Mouse (Mus musculus) hindbrain, embryonic 11.5 days (tissue): ENCODE results near the gene Spdl1. TPM values are rescaled to one million over a fixed set of nuclear protein-coding genes. Genes with fewer than 3 reads are reported as not detected.

ENCODE experiments used
- ATAC-seq: fragments of 200-750 bp; cut with Nextera tagmentation; 2 replicates; pipeline ENCODE4 v1.8.0; 2017; ENCODE audit warnings: mild to moderate bottlenecking, moderate TSS enrichment, moderate library complexity; ENCODE audit not compliant: low FRiP score
- DNase-seq: peaks from one replicate; pipeline ENCODE4 v3.0.0-alpha.2; 2015; ENCODE audit warnings: low spot score
- H3K27ac ChIP-seq: fragments of 300-500 bp; sonication (generic); 2 replicates; pipeline ENCODE4 v1.5.1; 2014; ENCODE audit warnings: mild to moderate bottlenecking, low read depth, low read length
- H3K27me3 ChIP-seq: fragments of 300-500 bp; sonication (generic); 2 replicates; pipeline ENCODE4 v1.6.1; 2014; ENCODE audit warnings: mild to moderate bottlenecking, low read length, moderate library complexity, mixed read lengths; ENCODE audit not compliant: control insufficient read depth, insufficient read depth
- H3K36me3 ChIP-seq: fragments of 300-500 bp; sonication (generic); 2 replicates; pipeline ENCODE4 v1.6.1; 2014; ENCODE audit warnings: mild to moderate bottlenecking, low read length, moderate library complexity, mixed read lengths; ENCODE audit not compliant: control insufficient read depth, insufficient read depth
- H3K4me1 ChIP-seq: fragments of 300-500 bp; sonication (generic); replicated peaks from 2 replicates; pipeline ENCODE4 v1.6.1; 2014; ENCODE audit warnings: low read length, mixed read lengths; ENCODE audit not compliant: control insufficient read depth, insufficient read depth
- H3K4me2 ChIP-seq: fragments of 300-500 bp; sonication (generic); replicated peaks from 2 replicates; pipeline ENCODE4 v1.6.1; 2014; ENCODE audit warnings: mild to moderate bottlenecking, low read depth, low read length
- H3K4me3 ChIP-seq: fragments of 300-500 bp; sonication (generic); 2 replicates; pipeline ENCODE4 v1.5.1; 2014; ENCODE audit warnings: low read depth, low read length
- H3K9ac ChIP-seq: fragments of 300-500 bp; sonication (generic); 2 replicates; pipeline ENCODE4 v1.6.1; 2014; ENCODE audit warnings: low read depth, low read length
- H3K9me3 ChIP-seq: fragments of 300-500 bp; sonication (generic); 2 replicates; pipeline ENCODE4 v1.6.1; 2016; ENCODE audit warnings: low read length; ENCODE audit not compliant: control insufficient read depth
- WGBS: fragments of 180-500 bp; shearing (Covaris S2); extraction: QIAGEN DNeasy Blood & Tissue Kit; methylation state at CpG from one replicate; pipeline ENCODE4 v1.1.7; 2014; 5-methylcytosine and 5-hydroxymethylcytosine counted together
- polyA plus RNA-seq: library from polyadenylated mRNA; unstranded; fragments of >200 nt; fragmentation: Nextera tagmentation; extraction: Ambion mirVana; gene quantifications from 2 replicates; pipeline ENCODE4 v1.2.1, GENCODE M21; 2014

Gene Spdl1
- polyA plus RNA-seq, 1 experiment from 2014 or later, result 28.5 TPM

GRCm38 (mm10) chr11:34865181-34865580, 31.7 kb upstream of the Spdl1 start:
- H3K4me2 ChIP-seq, result no peak overlapping the region
- H3K36me3 ChIP-seq, result no peaks in the 10 kb centered on the region
- DNase-seq (no peak), ATAC-seq (no peak)
- H3K9me3 ChIP-seq, result no peaks in the 10 kb centered on the region
- H3K27ac ChIP-seq, result no peak overlapping the region
- H3K4me3 ChIP-seq, result no peak overlapping the region
- no peaks in the 10 kb centered on the region for H3K4me1 ChIP-seq
- 85% methylated on average over 14 of the region's 14 CpGs for WGBS
- H3K9ac ChIP-seq, result no peak overlapping the region
- H3K27me3 ChIP-seq, result no peaks in the 10 kb centered on the region

GRCm38 (mm10) chr11:34856652-34857051, 23.2 kb upstream of the Spdl1 start:
- Histone ChIP-seq H3K4me1 (no peaks in the 10 kb centered on the region), H3K4me2 (no peak overlapping the region), H3K27me3 (no peaks in the 10 kb centered on the region), H3K4me3 (no peak overlapping the region), H3K9me3 (no peaks in the 10 kb centered on the region), H3K9ac (no peak overlapping the region), H3K27ac (no peak overlapping the region), H3K36me3 (no peaks in the 10 kb centered on the region)
- WGBS, result 55% methylated on average over 3 of the region's 3 CpGs
- ATAC-seq (no peak), DNase-seq (no peak)

GRCm38 (mm10) chr11:34846268-34846652, 12.8 kb upstream of the Spdl1 start:
- Histone ChIP-seq H3K4me2 (no peak overlapping the region), H3K36me3 (no peaks in the 10 kb centered on the region), H3K27me3 (no peaks in the 10 kb centered on the region), H3K4me3 (no peak overlapping the region), H3K27ac (no peak overlapping the region), H3K9me3 (no peaks in the 10 kb centered on the region), H3K9ac (no peak overlapping the region), H3K4me1 (no peaks in the 10 kb centered on the region)
- ATAC-seq (no peak), DNase-seq (no peak)
- 85% methylated on average over 5 of the region's 5 CpGs for WGBS

- DNase-seq (no peak), ATAC-seq (no peak)
- Histone ChIP-seq H3K27ac (no peak overlapping the region), H3K4me2 (no peak overlapping the region), H3K4me1 (no peaks in the 10 kb centered on the region), H3K9me3 (no peaks in the 10 kb centered on the region), H3K27me3 (no peaks in the 10 kb centered on the region), H3K36me3 (no peaks in the 10 kb centered on the region), H3K4me3 (no peak overlapping the region), H3K9ac (no peak overlapping the region)
- 81% methylated on average over 22 of the region's 22 CpGs for WGBS
Observed at GRCm38 (mm10) chr11:34845567-34846267, 12.3 kb upstream of the Spdl1 start.

- 41% methylated on average over 5 of the region's 5 CpGs for WGBS
Observed at GRCm38 (mm10) chr11:34843517-34843916, 10.1 kb upstream of the Spdl1 start.

GRCm38 (mm10) chr11:34840283-34840682, 6.8 kb upstream of the Spdl1 start:
- no peaks in the 10 kb centered on the region for H3K27me3 ChIP-seq

More at GRCm38 (mm10) chr11:34843517-34843916, 10.1 kb upstream of the Spdl1 start:
- no peak for ATAC-seq
- Histone ChIP-seq H3K27me3 (no peaks in the 10 kb centered on the region), H3K27ac (no peak overlapping the region), H3K4me3 (no peak overlapping the region), H3K9me3 (no peaks in the 10 kb centered on the region), H3K36me3 (no peaks in the 10 kb centered on the region), H3K4me2 (no peak overlapping the region), H3K4me1 (no peaks in the 10 kb centered on the region), H3K9ac (no peak overlapping the region)
- DNase-seq, result peak; percentile 61

GRCm38 (mm10) chr11:34839051-34839450, 5.6 kb upstream of the Spdl1 start:
- no peak overlapping the region for H3K27ac ChIP-seq
- ATAC-seq, result no peak
- H3K4me3 ChIP-seq, result no peak overlapping the region
- no peaks in the 10 kb centered on the region for H3K36me3 ChIP-seq
- 63% methylated on average over 4 of the region's 4 CpGs for WGBS
- H3K9ac ChIP-seq, result no peak overlapping the region
- no peaks in the 10 kb centered on the region for H3K27me3 ChIP-seq
- no peak overlapping the region for H3K4me2 ChIP-seq
- no peak for DNase-seq
- H3K9me3 ChIP-seq, result no peaks in the 10 kb centered on the region
- no peaks in the 10 kb centered on the region for H3K4me1 ChIP-seq

More at GRCm38 (mm10) chr11:34840283-34840682, 6.8 kb upstream of the Spdl1 start:
- no peak overlapping the region for H3K4me3 ChIP-seq
- WGBS, result 53% methylated on average over 5 of the region's 5 CpGs
- H3K9ac ChIP-seq, result no peak overlapping the region
- H3K4me2 ChIP-seq, result no peak overlapping the region
- no peaks in the 10 kb centered on the region for H3K36me3 ChIP-seq
- H3K4me1 ChIP-seq, result no peaks in the 10 kb centered on the region
- no peaks in the 10 kb centered on the region for H3K9me3 ChIP-seq
- ATAC-seq, result no peak
- no peak overlapping the region for H3K27ac ChIP-seq
- DNase-seq, result no peak

GRCm38 (mm10) chr11:34836272-34836671, 2.8 kb upstream of the Spdl1 start:
- Histone ChIP-seq H3K9me3 (no peaks in the 10 kb centered on the region), H3K4me3 (no peak overlapping the region), H3K27me3 (no peaks in the 10 kb centered on the region), H3K4me2 (no peak overlapping the region), H3K36me3 (no peaks in the 10 kb centered on the region), H3K9ac (no peak overlapping the region), H3K27ac (no peak overlapping the region), H3K4me1 (no peaks in the 10 kb centered on the region)
- no peak for ATAC-seq
- WGBS, result 59% methylated on average over 2 of the region's 2 CpGs
- DNase-seq, result peak; percentile 26

GRCm38 (mm10) chr11:34832678-34833077, 763 bp downstream of the Spdl1 start:
- H3K9me3 ChIP-seq, result no peaks in the 10 kb centered on the region
- ATAC-seq, result peak; percentile 41; the same call in 1 of the 2 replicates
- H3K4me1 ChIP-seq, result no peaks in the 10 kb centered on the region
- no peak overlapping the region for H3K27ac ChIP-seq
- H3K36me3 ChIP-seq, result no peaks in the 10 kb centered on the region
- H3K27me3 ChIP-seq, result no peaks in the 10 kb centered on the region
- H3K9ac ChIP-seq, result peak overlapping the region; percentile 64
- H3K4me3 ChIP-seq, result peak overlapping the region; percentile 54
- peak; percentile 5 for DNase-seq
- 6% methylated on average over 4 of the region's 5 CpGs for WGBS
- H3K4me2 ChIP-seq, result peak overlapping the region; percentile 69
